Mouse (Mus musculus): ENCODE measurements around the gene Tgif1. TPM values are rescaled to one million over a fixed set of nuclear protein-coding genes. Genes with fewer than 3 reads are reported as not detected.

Gene Tgif1
- 47.2 and 50.1 TPM in 2 replicates for polyA plus RNA-seq (2014; fragmentation: Nextera tagmentation; extraction: Ambion mirVana)

DNA sequence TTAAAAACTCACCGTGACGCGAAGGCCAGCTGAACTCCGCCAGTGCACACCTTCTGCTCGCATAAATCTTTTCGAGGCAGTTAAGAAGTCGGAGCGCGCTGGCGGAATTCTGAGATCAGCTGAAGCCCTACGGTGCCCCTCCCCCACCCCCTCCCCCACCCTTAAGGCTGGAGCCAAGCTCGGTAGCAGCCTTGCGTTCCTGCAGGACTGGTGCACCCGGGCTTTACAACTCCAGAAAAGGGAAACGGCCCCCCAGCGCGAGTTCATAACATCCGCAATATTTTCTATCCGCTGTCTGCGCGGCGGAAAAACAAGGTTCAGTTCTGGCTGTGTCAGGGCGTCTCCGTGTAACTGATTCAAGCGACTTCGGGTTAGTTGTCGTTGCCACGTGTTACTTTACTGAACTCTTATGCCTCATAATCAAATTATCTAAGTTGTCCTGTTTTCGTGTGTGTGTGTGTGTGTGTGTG, at the start of gene Tgif1:
Gene Tgif1, minus strand, starts transcription at position 111 of the 470 bp plus-strand sequence.
- Histone ChIP-seq H3K4me3 (ENCODE audit: low read depth, low read length) (peak within 1 kb of the TSS; percentile 83), H3K36me3 (ENCODE audit: control insufficient read depth, insufficient read depth, low read length) (no peaks in the 10 kb centered on the region), H3K4me2 (ENCODE audit: low read depth, low read length) (peak within 1 kb of the TSS; percentile 96), H3K9ac (ENCODE audit: low read depth, low read length) (peak within 1 kb of the TSS; percentile 84), H3K9me3 (ENCODE audit: control insufficient read depth, low read length) (no peaks in the 10 kb centered on the region), H3K4me1 (ENCODE audit: control insufficient read depth, insufficient read depth, low read length) (0 out of 2 replicates have a peak, but pooled peaks cover 4% of the 10 kb centered on the region), H3K27ac (replicated peaks; ENCODE audit: low read depth, low read length) (peak within 1 kb of the TSS; percentile 99), H3K27me3 (replicated peaks; ENCODE audit: control insufficient read depth, insufficient read depth, low read length) (no peaks in the 10 kb centered on the region)
- WGBS, result 1% methylated on average over 29 of the region's 29 CpGs
- peak; percentile 81 for DNase-seq (ENCODE audit: low spot score)
- ATAC-seq (ENCODE audit: low read depth), result 0 out of 2 replicates have a peak, but pooled peaks have one; percentile 3

DNA sequence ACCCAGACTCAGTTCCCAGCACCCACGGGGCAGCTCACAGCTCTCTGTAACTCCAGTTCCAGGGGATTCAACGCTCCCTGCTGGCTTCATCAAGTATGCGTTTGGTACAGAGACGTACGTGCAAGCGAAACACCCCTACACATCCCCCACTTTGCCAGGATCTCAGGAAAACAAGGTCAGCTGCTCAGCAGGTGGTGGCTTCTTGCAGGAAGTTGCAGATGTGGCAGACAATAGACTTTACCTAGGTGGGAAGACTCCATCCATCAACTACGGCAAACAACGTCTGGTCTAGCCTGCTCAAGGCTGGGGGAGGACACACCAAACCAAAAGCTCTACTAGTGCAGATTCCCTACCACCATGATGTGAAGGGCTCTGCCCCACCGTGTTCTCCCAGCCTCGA, 47.3 kb upstream of the Tgif1 start:
- H3K9me3 ChIP-seq (ENCODE audit: control insufficient read depth, low read length), result no peaks in the 10 kb centered on the region
- H3K27ac ChIP-seq (replicated peaks; ENCODE audit: low read depth, low read length), result no peak overlapping the region
- no peak overlapping the region for H3K4me3 ChIP-seq (ENCODE audit: low read depth, low read length)
- no peaks in the 10 kb centered on the region for H3K27me3 ChIP-seq (replicated peaks; ENCODE audit: control insufficient read depth, insufficient read depth, low read length)
- no peak overlapping the region for H3K9ac ChIP-seq (ENCODE audit: low read depth, low read length)
- H3K36me3 ChIP-seq (ENCODE audit: control insufficient read depth, insufficient read depth, low read length), result no peaks in the 10 kb centered on the region
- 78% methylated on average over 10 of the region's 10 CpGs for WGBS
- H3K4me1 ChIP-seq (ENCODE audit: control insufficient read depth, insufficient read depth, low read length), result no peaks in the 10 kb centered on the region
- ATAC-seq (ENCODE audit: low read depth), result no peak
- DNase-seq (ENCODE audit: low spot score), result no peak
- no peak overlapping the region for H3K4me2 ChIP-seq (ENCODE audit: low read depth, low read length)

- DNase-seq (ENCODE audit: low spot score) (no peak), ATAC-seq (ENCODE audit: low read depth) (no peak)
- no peaks in the 10 kb centered on the region for H3K9me3 ChIP-seq (ENCODE audit: control insufficient read depth, low read length)
- H3K4me3 ChIP-seq (ENCODE audit: low read depth, low read length), result no peak overlapping the region
- 82% methylated on average over 6 of the region's 6 CpGs for WGBS
- H3K27ac ChIP-seq (replicated peaks; ENCODE audit: low read depth, low read length), result no peak overlapping the region
- no peaks in the 10 kb centered on the region for H3K36me3 ChIP-seq (ENCODE audit: control insufficient read depth, insufficient read depth, low read length)
- H3K9ac ChIP-seq (ENCODE audit: low read depth, low read length), result no peak overlapping the region
- H3K4me1 ChIP-seq (ENCODE audit: control insufficient read depth, insufficient read depth, low read length), result no peaks in the 10 kb centered on the region
- no peak overlapping the region for H3K4me2 ChIP-seq (ENCODE audit: low read depth, low read length)
- no peaks in the 10 kb centered on the region for H3K27me3 ChIP-seq (replicated peaks; ENCODE audit: control insufficient read depth, insufficient read depth, low read length)
Measured at GRCm38 (mm10) chr17:70899642-70900041, 46.3 kb upstream of the Tgif1 start.

- Histone ChIP-seq H3K36me3 (ENCODE audit: control insufficient read depth, insufficient read depth, low read length) (no peaks in the 10 kb centered on the region), H3K27ac (replicated peaks; ENCODE audit: low read depth, low read length) (no peak overlapping the region)
Measured at GRCm38 (mm10) chr17:70894867-70895266, 41.5 kb upstream of the Tgif1 start.

DNA sequence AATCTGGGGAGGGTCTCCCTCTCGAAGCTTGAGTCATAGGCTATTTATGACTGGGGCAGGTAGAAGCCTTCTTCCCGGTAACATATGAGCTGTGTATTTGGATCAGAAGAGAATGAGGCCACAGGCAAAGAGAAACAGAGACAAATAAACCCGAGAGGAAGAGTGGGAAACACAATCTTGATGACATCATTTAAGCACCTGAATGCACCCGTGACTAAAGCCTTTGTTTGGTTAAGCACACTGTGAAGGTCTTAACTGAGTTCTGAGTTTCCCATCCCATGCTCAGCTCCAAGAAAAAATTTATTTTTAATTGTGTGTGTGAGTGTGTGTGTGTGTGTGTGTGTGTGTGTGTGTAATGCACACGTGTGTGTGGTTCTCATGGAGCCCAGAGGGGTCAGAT, 39.8 kb upstream of the Tgif1 start:
- Histone ChIP-seq H3K4me2 (ENCODE audit: low read depth, low read length) (no peak overlapping the region), H3K9me3 (ENCODE audit: control insufficient read depth, low read length) (no peaks in the 10 kb centered on the region), H3K27ac (replicated peaks; ENCODE audit: low read depth, low read length) (no peak overlapping the region), H3K9ac (ENCODE audit: low read depth, low read length) (no peak overlapping the region), H3K4me3 (ENCODE audit: low read depth, low read length) (no peak overlapping the region), H3K36me3 (ENCODE audit: control insufficient read depth, insufficient read depth, low read length) (no peaks in the 10 kb centered on the region), H3K4me1 (ENCODE audit: control insufficient read depth, insufficient read depth, low read length) (0 out of 2 replicates have a peak, but pooled peaks cover 4% of the 10 kb centered on the region), H3K27me3 (replicated peaks; ENCODE audit: control insufficient read depth, insufficient read depth, low read length) (no peaks in the 10 kb centered on the region)
- WGBS, result 69% methylated on average over 5 of the region's 5 CpGs
- DNase-seq (ENCODE audit: low spot score) (peak; percentile 26), ATAC-seq (ENCODE audit: low read depth) (peak; percentile 56)

More at GRCm38 (mm10) chr17:70894867-70895266, 41.5 kb upstream of the Tgif1 start:
- Histone ChIP-seq H3K27me3 (replicated peaks; ENCODE audit: control insufficient read depth, insufficient read depth, low read length) (no peaks in the 10 kb centered on the region), H3K9ac (ENCODE audit: low read depth, low read length) (no peak overlapping the region), H3K4me3 (ENCODE audit: low read depth, low read length) (no peak overlapping the region), H3K4me2 (ENCODE audit: low read depth, low read length) (no peak overlapping the region), H3K4me1 (ENCODE audit: control insufficient read depth, insufficient read depth, low read length) (0 out of 2 replicates have a peak, but pooled peaks cover 4% of the 10 kb centered on the region), H3K9me3 (ENCODE audit: control insufficient read depth, low read length) (no peaks in the 10 kb centered on the region)
- ATAC-seq (ENCODE audit: low read depth), result no peak
- no peak for DNase-seq (ENCODE audit: low spot score)
- WGBS, result 96% methylated on average over 9 of the region's 9 CpGs

DNA sequence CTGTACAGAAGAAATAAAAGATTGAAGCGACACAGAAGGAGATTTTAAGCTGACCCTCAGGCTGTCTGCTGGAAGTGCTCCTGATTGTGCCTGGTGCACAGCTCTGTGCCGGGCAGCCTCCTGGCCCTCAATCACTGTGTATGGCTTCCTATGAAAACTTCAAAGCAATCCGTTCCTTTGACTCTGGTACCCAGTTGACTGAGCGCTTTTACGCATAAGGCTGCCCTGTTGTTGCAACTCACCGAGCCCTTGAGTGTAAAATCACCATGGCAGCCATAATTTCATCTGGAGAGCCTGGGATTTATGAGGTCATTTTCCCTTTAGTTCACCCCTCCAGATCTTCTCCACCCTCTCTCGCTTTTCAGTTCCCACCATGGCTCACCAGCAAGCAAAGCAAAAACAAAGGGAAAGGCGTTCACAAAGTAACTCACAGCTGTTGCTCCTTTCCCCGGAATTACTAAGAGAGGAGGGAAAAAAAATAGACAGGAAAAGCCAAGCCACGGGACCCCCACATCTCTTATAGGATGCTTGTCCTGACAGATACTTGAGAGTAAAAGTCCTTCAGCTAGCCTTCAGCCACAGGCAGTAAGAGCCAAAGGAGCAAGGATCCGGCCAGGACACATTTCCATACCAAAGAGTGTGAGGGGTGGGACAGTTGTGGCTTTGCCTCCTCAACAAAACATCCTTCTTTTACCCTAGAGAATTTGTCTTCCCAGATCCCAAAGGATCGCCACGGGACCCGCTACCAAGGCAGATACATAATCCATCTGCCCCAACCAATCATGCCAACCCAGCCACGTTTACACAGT, 39.1 kb upstream of the Tgif1 start:
- Histone ChIP-seq H3K4me1 (ENCODE audit: control insufficient read depth, insufficient read depth, low read length) (0 out of 2 replicates have a peak, but pooled peaks cover 4% of the 10 kb centered on the region), H3K27ac (replicated peaks; ENCODE audit: low read depth, low read length) (no peak overlapping the region), H3K27me3 (replicated peaks; ENCODE audit: control insufficient read depth, insufficient read depth, low read length) (no peaks in the 10 kb centered on the region), H3K9me3 (ENCODE audit: control insufficient read depth, low read length) (no peaks in the 10 kb centered on the region), H3K4me3 (ENCODE audit: low read depth, low read length) (no peak overlapping the region), H3K36me3 (ENCODE audit: control insufficient read depth, insufficient read depth, low read length) (no peaks in the 10 kb centered on the region), H3K4me2 (ENCODE audit: low read depth, low read length) (no peak overlapping the region), H3K9ac (ENCODE audit: low read depth, low read length) (no peak overlapping the region)
- DNase-seq (ENCODE audit: low spot score), result peak; percentile 35
- WGBS, result 34% methylated on average over 15 of the region's 15 CpGs
- ATAC-seq (ENCODE audit: low read depth), result peak; percentile 33

GRCm38 (mm10) chr17:70890571-70890970, 37.2 kb upstream of the Tgif1 start:
- H3K4me2 ChIP-seq (ENCODE audit: low read depth, low read length), result no peak overlapping the region
- DNase-seq (ENCODE audit: low spot score) (no peak), ATAC-seq (ENCODE audit: low read depth) (no peak)
- no peak overlapping the region for H3K9ac ChIP-seq (ENCODE audit: low read depth, low read length)
- no peaks in the 10 kb centered on the region for H3K9me3 ChIP-seq (ENCODE audit: control insufficient read depth, low read length)
- no peaks in the 10 kb centered on the region for H3K27me3 ChIP-seq (replicated peaks; ENCODE audit: control insufficient read depth, insufficient read depth, low read length)
- H3K27ac ChIP-seq (replicated peaks; ENCODE audit: low read depth, low read length), result no peak overlapping the region
- no peaks in the 10 kb centered on the region for H3K36me3 ChIP-seq (ENCODE audit: control insufficient read depth, insufficient read depth, low read length)
- WGBS, result 81% methylated on average over 8 of the region's 8 CpGs
- 0 out of 2 replicates have a peak, but pooled peaks cover 4% of the 10 kb centered on the region for H3K4me1 ChIP-seq (ENCODE audit: control insufficient read depth, insufficient read depth, low read length)
- H3K4me3 ChIP-seq (ENCODE audit: low read depth, low read length), result no peak overlapping the region

DNA sequence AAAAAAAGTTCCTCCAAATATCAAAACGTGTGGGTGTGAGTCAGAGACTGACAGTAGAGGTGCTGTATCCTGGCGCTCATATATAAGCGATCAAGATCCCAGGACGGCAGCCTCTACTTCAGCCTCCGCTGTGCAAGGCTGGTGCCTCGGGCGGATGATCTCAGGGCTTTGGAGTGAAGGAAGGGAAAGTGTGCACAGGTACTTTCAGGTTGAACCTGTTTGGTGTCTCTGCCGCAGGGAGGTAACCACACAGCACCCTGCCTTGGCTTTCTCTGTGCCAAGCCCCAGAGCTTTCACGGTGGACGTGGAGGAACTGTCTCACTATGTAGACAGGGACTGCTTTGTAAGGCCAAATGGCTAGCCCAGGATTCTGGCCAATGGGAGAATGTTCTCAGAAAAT, 35.3 kb upstream of the Tgif1 start:
- H3K36me3 ChIP-seq (ENCODE audit: control insufficient read depth, insufficient read depth, low read length), result no peaks in the 10 kb centered on the region
- H3K27me3 ChIP-seq (replicated peaks; ENCODE audit: control insufficient read depth, insufficient read depth, low read length), result no peaks in the 10 kb centered on the region
- no peak overlapping the region for H3K9ac ChIP-seq (ENCODE audit: low read depth, low read length)
- H3K4me2 ChIP-seq (ENCODE audit: low read depth, low read length), result no peak overlapping the region
- DNase-seq (ENCODE audit: low spot score) (peak; percentile 79), ATAC-seq (ENCODE audit: low read depth) (peak; percentile 68)
- no peaks in the 10 kb centered on the region for H3K9me3 ChIP-seq (ENCODE audit: control insufficient read depth, low read length)
- no peak overlapping the region for H3K4me3 ChIP-seq (ENCODE audit: low read depth, low read length)
- 0 out of 2 replicates have a peak, but pooled peaks cover 4% of the 10 kb centered on the region for H3K4me1 ChIP-seq (ENCODE audit: control insufficient read depth, insufficient read depth, low read length)
- no peak overlapping the region for H3K27ac ChIP-seq (replicated peaks; ENCODE audit: low read depth, low read length)
- WGBS, result 79% methylated on average over 10 of the region's 10 CpGs
